ENCODE assay signal across 8 mouse cellular contexts in the genomic region with DNA sequence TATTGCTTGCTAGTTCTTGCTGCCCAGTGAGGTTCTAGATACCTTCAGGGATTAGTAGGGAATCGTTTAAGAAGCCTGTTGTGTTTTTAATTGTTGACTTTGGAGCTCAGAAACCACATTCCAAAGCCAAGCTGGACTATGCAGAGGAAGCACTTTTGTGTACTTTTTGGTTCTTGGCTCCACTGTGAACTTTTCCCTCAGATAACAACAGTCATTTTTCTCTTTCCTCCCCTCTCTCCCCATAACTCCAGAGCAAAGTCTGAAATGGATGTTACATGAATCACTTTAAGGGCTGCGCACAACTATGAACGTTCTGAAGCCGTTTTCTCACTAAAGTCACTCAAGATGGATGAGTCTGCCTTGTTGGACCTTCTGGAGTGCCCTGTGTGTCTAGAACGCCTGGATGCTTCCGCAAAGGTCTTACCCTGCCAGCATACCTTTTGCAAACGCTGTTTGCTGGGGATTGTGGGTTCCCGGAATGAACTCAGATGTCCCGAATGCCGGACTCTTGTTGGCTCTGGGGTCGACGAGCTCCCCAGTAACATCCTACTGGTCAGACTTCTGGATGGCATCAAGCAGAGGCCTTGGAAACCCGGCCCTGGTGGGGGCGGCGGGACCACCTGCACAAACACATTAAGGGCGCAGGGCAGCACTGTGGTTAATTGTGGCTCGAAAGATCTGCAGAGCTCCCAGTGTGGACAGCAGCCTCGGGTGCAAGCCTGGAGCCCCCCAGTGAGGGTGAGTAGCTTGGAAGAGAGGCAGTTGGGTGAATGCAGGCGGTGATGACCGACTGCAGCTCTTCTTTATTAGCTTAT. TPM values are rescaled to one million over a fixed set of nuclear protein-coding genes. Genes with fewer than 3 reads are reported as not detected.
DNase-seq lines count a peak whose midpoint lies in the region; ATAC-seq lines count a peak whose summit lies in the region.

No protein-coding gene starts in this region.

- H3K9ac ChIP-seq in kidney, embryonic 16.5 days (replicated peaks; ENCODE audit: low read length): peak overlapping the region; percentile 94
- H3K9ac ChIP-seq in midbrain, embryonic 15.5 days: peak overlapping the region; percentile 89

- peaks cover 28% of the 10 kb centered on the region for H3K4me1 ChIP-seq in heart, embryonic 10.5 days
- peaks cover 41% of the 10 kb centered on the region for H3K4me1 ChIP-seq in kidney, embryonic 16.5 days (ENCODE audit: insufficient read depth, low read length)
- peaks cover 45% of the 10 kb centered on the region for H3K4me1 ChIP-seq in midbrain, embryonic 15.5 days

- H3K4me2 ChIP-seq in kidney, embryonic 16.5 days (replicated peaks; ENCODE audit: low read depth, low read length): peak overlapping the region; percentile 69
- H3K4me2 ChIP-seq in midbrain, embryonic 15.5 days: peak overlapping the region; percentile 73

- H3K27me3 ChIP-seq in heart, embryonic 10.5 days (ENCODE audit: insufficient read depth, poor library complexity, severe bottlenecking): peaks cover 13% of the 10 kb centered on the region; the same call in 1 of the 2 replicates
- H3K27me3 ChIP-seq in kidney, embryonic 16.5 days (ENCODE audit: insufficient read depth, low read length): no peaks in the 10 kb centered on the region
- no peaks in the 10 kb centered on the region for H3K27me3 ChIP-seq in midbrain, embryonic 15.5 days (replicated peaks)

- peak overlapping the region; percentile 90 for H3K4me3 ChIP-seq in heart, embryonic 10.5 days
- peak overlapping the region; percentile 90 for H3K4me3 ChIP-seq in kidney, embryonic 16.5 days (ENCODE audit: low read length)
- peak overlapping the region; percentile 86 for H3K4me3 ChIP-seq in midbrain, embryonic 15.5 days

- peak; percentile 29 to 37 for DNase-seq in heart, adult 18-20 months
- no peak for DNase-seq in heart, adult 8-10 months (ENCODE audit: low spot score)
- DNase-seq in heart, embryonic 10.5 days (ENCODE audit: low spot score): peak; percentile 75
- no peak for DNase-seq in layer of hippocampus, postnatal 25 days (ENCODE audit: extremely low spot score in 1 of 2, low spot score in 1 of 2)
- no peak for DNase-seq in spleen, adult 18-20 months

- 56% methylated on average over 20 of the region's 20 CpGs for WGBS in heart, embryonic 10.5 days
- 17% methylated on average over 20 of the region's 20 CpGs for WGBS in kidney, embryonic 16.5 days
- 40% methylated on average over 20 of the region's 20 CpGs for WGBS in midbrain, embryonic 15.5 days

- ATAC-seq in kidney, embryonic 16.5 days (ENCODE audit: low FRiP score, low TSS enrichment): no peak
- ATAC-seq in midbrain, embryonic 15.5 days (replicated peaks): no peak
- ATAC-seq in erythroblast, adult 5-6 weeks (replicated peaks; ENCODE audit: low FRiP score, poor library complexity, severe bottlenecking): no peak

- peaks cover 5% of the 10 kb centered on the region; the same call in 1 of the 2 replicates for H3K36me3 ChIP-seq in heart, embryonic 10.5 days
- no peaks in the 10 kb centered on the region; the same call in 1 of the 2 replicates for H3K36me3 ChIP-seq in kidney, embryonic 16.5 days (ENCODE audit: insufficient read depth, low read length)
- H3K36me3 ChIP-seq in midbrain, embryonic 15.5 days (replicated peaks): no peaks in the 10 kb centered on the region

- H3K27ac ChIP-seq in heart, embryonic 10.5 days: no peak overlapping the region
- H3K27ac ChIP-seq in kidney, embryonic 16.5 days (ENCODE audit: low read length): peak overlapping the region; percentile 86
- H3K27ac ChIP-seq in midbrain, embryonic 15.5 days: no peak overlapping the region

- H3K9me3 ChIP-seq in heart, embryonic 10.5 days: no peaks in the 10 kb centered on the region
- H3K9me3 ChIP-seq in kidney, embryonic 16.5 days (ENCODE audit: low read length): no peaks in the 10 kb centered on the region
- no peaks in the 10 kb centered on the region for H3K9me3 ChIP-seq in midbrain, embryonic 15.5 days

RNA-seq across cellular contexts. Expression of a gene that starts 2.1 kb away (rescaled TPM):
- total RNA-seq in heart, adult 18-20 months (2021): 1 to 10 TPM; 4.7 to 5.0 TPM
- 1 to 10 TPM; 4.7 to 6.4 (median 5.5) TPM for total RNA-seq in heart, adult 8-10 months (2022)
- 5.6 and 8.4 TPM in 2 replicates for polyA plus RNA-seq in heart, embryonic 10.5 days (2016; fragmentation: Nextera tagmentation; extraction: Ambion mirVana)
- polyA plus RNA-seq in kidney, embryonic 16.5 days (2015; fragmentation: Nextera tagmentation; extraction: Ambion mirVana): 23.3 and 26.7 TPM in 2 replicates
- 29.9 and 30.7 TPM in 2 replicates for polyA plus RNA-seq in midbrain, embryonic 15.5 days (2015; fragmentation: Nextera tagmentation; extraction: Ambion mirVana)
- total RNA-seq in erythroblast, adult 5-6 weeks (2015; ENCODE audit: low replicate concordance): 0.19 TPM in 1 of 2 replicates, not detected in the other
- 0.28 and 0.43 TPM in 2 replicates for total RNA-seq in erythroblast, adult 5-6 weeks (2017; ENCODE audit: low replicate concordance)
- 10 to 100 TPM; 65.4 to 70.7 TPM for total RNA-seq in layer of hippocampus, postnatal 25 days (2021)

Comparison
In these comparisons a context has a peak if more than half of its experiments do, and no peak if none do; other contexts are left out.
1. DNase-seq: peak in heart, adult 18-20 months (2 of 2) and heart, embryonic 10.5 days (single experiment); none in heart, adult 8-10 months (single experiment), layer of hippocampus, postnatal 25 days (0 of 2) and spleen, adult 18-20 months (0 of 2).
2. RNA of a gene that starts 2.1 kb away (total RNA-seq): 65.4 to 70.7 TPM in layer of hippocampus, postnatal 25 days; 4.7 to 6.4 TPM in heart, adult 8-10 months, 4.7 to 5.0 TPM in heart, adult 18-20 months and 0.19 to 0.43 TPM in erythroblast, adult 5-6 weeks; every median in the first group is over 4 times any median in the second.
3. Peak in every context shown above with its lines, with median percentiles within 50 percentile points of each other: H3K4me3 ChIP-seq.